Mouse (Mus musculus): ENCODE measurements around the gene Dcun1d3. TPM values are rescaled to one million over a fixed set of nuclear protein-coding genes. Genes with fewer than 3 reads are reported as not detected.

Dcun1d3 gene
- polyA plus RNA-seq, 1 experiment = 7.9 TPM

DNA sequence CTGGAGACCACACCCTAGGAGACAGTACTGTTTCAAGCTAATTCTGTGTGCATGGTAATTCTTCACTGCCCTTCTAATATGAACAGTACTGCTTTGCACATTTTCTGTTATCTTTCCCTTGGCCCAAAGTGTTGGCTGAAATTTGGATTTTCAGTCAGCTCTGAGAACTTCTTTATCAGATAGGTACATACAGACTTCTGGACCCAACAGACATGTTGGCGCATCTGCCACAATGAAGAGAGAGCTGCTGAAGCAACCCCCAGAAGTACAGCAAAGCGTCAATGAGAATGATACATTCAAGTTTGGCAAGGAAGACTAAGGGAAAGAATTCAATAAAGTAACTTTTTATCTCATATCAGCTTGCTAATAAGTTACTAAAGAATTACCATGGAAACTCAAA, 41.7 kb downstream of the Dcun1d3 start:
- Histone ChIP-seq H3K27ac (ENCODE audit: control insufficient read depth, insufficient read depth, low read depth, low read length, poor library complexity) (no peak overlapping the region), H3K4me3 (replicated peaks; ENCODE audit: control insufficient read depth, low read depth, low read length) (no peak overlapping the region), H3K4me1 (ENCODE audit: control insufficient read depth, insufficient read depth, low read length) (no peaks in the 10 kb centered on the region)
- 72% methylated on average over 2 of the region's 2 CpGs for WGBS
- no peak for TF ChIP-seq CTCF (IDR thresholded peaks at IDR 0.05; ENCODE audit: control insufficient read depth, insufficient read depth, low read length)
- no peak for TF ChIP-seq POLR2A (IDR thresholded peaks at IDR 0.05; ENCODE audit: borderline replicate concordance, control insufficient read depth, low read depth, low read length)

GRCm38 (mm10) chr7:119853186-119853585, 42.9 kb downstream of the Dcun1d3 start:
- TF ChIP-seq POLR2A (IDR thresholded peaks at IDR 0.05; ENCODE audit: borderline replicate concordance, control insufficient read depth, low read depth, low read length) = no peak
- TF ChIP-seq CTCF (IDR thresholded peaks at IDR 0.05; ENCODE audit: control insufficient read depth, insufficient read depth, low read length) = no peak
- H3K27ac ChIP-seq (ENCODE audit: control insufficient read depth, insufficient read depth, low read depth, low read length, poor library complexity) = no peak overlapping the region
- no peak overlapping the region for H3K4me3 ChIP-seq (replicated peaks; ENCODE audit: control insufficient read depth, low read depth, low read length)
- no peaks in the 10 kb centered on the region for H3K4me1 ChIP-seq (ENCODE audit: control insufficient read depth, insufficient read depth, low read length)
- 94% methylated on average over 1 of the region's 1 CpGs for WGBS

DNA sequence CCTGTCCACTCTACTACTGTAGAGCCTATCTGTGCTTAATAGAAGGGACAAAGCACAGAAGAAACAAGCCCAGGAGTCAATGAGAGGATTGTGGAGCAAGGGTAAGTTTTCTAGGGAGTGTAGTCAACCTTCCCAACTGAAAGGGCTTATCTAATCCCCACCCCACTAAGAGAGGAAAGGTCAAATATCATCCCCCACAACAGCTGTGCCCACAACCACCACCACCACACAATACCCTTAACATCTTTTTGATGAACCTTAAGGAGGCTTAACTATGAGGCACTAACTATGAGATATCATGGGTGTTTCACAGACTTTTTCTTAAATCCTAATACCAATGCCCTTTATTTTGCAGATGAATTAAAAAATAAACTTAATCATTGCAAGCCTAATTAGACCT, 43.6 kb downstream of the Dcun1d3 start:
- Histone ChIP-seq H3K27ac (ENCODE audit: control insufficient read depth, insufficient read depth, low read depth, low read length, poor library complexity) (no peak overlapping the region), H3K4me1 (ENCODE audit: control insufficient read depth, insufficient read depth, low read length) (no peaks in the 10 kb centered on the region), H3K4me3 (replicated peaks; ENCODE audit: control insufficient read depth, low read depth, low read length) (no peak overlapping the region)
- TF ChIP-seq POLR2A (IDR thresholded peaks at IDR 0.05; ENCODE audit: borderline replicate concordance, control insufficient read depth, low read depth, low read length) (no peak), CTCF (IDR thresholded peaks at IDR 0.05; ENCODE audit: control insufficient read depth, insufficient read depth, low read length) (no peak)

- WGBS = 87% methylated on average over 5 of the region's 5 CpGs
- Histone ChIP-seq H3K4me1 (ENCODE audit: control insufficient read depth, insufficient read depth, low read length) (no peaks in the 10 kb centered on the region), H3K4me3 (replicated peaks; ENCODE audit: control insufficient read depth, low read depth, low read length) (no peak overlapping the region), H3K27ac (ENCODE audit: control insufficient read depth, insufficient read depth, low read depth, low read length, poor library complexity) (no peak overlapping the region)
- TF ChIP-seq CTCF (IDR thresholded peaks at IDR 0.05; ENCODE audit: control insufficient read depth, insufficient read depth, low read length) (no peak), POLR2A (IDR thresholded peaks at IDR 0.05; ENCODE audit: borderline replicate concordance, control insufficient read depth, low read depth, low read length) (no peak)
Measured at GRCm38 (mm10) chr7:119850737-119851136, 45.4 kb downstream of the Dcun1d3 start.

- no peak overlapping the region for H3K27ac ChIP-seq (ENCODE audit: control insufficient read depth, insufficient read depth, low read depth, low read length, poor library complexity)
- H3K4me3 ChIP-seq (replicated peaks; ENCODE audit: control insufficient read depth, low read depth, low read length) = no peak overlapping the region
- TF ChIP-seq POLR2A (IDR thresholded peaks at IDR 0.05; ENCODE audit: borderline replicate concordance, control insufficient read depth, low read depth, low read length) = no peak
- TF ChIP-seq CTCF (IDR thresholded peaks at IDR 0.05; ENCODE audit: control insufficient read depth, insufficient read depth, low read length) = peak; percentile 77
- H3K4me1 ChIP-seq (ENCODE audit: control insufficient read depth, insufficient read depth, low read length) = no peaks in the 10 kb centered on the region
- 24% methylated on average over 1 of the region's 1 CpGs for WGBS
Measured at GRCm38 (mm10) chr7:119849096-119849495, 47.0 kb downstream of the Dcun1d3 start.

DNA sequence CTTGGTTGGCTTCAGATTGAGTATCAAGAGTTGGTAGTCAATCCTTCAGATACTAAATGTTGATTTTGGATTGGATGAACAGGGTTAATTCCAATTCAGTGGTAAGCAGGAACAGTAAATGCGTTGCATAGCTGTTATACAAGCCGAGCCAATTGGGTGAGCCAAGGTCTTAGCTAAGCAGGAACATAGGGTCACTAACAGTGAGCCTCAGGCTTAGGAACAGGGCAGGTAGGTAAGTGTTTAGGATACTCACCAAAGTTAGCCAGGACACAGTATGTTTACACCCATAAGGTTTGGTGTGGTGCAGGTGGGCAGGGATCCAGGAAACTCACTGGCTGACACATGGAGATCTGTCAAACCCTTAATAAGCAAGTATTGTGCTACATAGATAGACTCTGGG, 48.7 kb downstream of the Dcun1d3 start:
- H3K27ac ChIP-seq (ENCODE audit: control insufficient read depth, insufficient read depth, low read depth, low read length, poor library complexity) = no peak overlapping the region
- no peak overlapping the region for H3K4me3 ChIP-seq (replicated peaks; ENCODE audit: control insufficient read depth, low read depth, low read length)
- 88% methylated on average over 2 of the region's 2 CpGs for WGBS
- no peaks in the 10 kb centered on the region for H3K4me1 ChIP-seq (ENCODE audit: control insufficient read depth, insufficient read depth, low read length)
- no peak for TF ChIP-seq POLR2A (IDR thresholded peaks at IDR 0.05; ENCODE audit: borderline replicate concordance, control insufficient read depth, low read depth, low read length)
- no peak for TF ChIP-seq CTCF (IDR thresholded peaks at IDR 0.05; ENCODE audit: control insufficient read depth, insufficient read depth, low read length)

- no peaks in the 10 kb centered on the region for H3K4me1 ChIP-seq (ENCODE audit: control insufficient read depth, insufficient read depth, low read length)
- no peak overlapping the region for H3K27ac ChIP-seq (ENCODE audit: control insufficient read depth, insufficient read depth, low read depth, low read length, poor library complexity)
- no peak overlapping the region for H3K4me3 ChIP-seq (replicated peaks; ENCODE audit: control insufficient read depth, low read depth, low read length)
- 70% methylated on average over 2 of the region's 2 CpGs for WGBS
- TF ChIP-seq POLR2A (IDR thresholded peaks at IDR 0.05; ENCODE audit: borderline replicate concordance, control insufficient read depth, low read depth, low read length) (no peak), CTCF (IDR thresholded peaks at IDR 0.05; ENCODE audit: control insufficient read depth, insufficient read depth, low read length) (no peak)
Measured at GRCm38 (mm10) chr7:119845541-119845940, 50.6 kb downstream of the Dcun1d3 start.

DNA sequence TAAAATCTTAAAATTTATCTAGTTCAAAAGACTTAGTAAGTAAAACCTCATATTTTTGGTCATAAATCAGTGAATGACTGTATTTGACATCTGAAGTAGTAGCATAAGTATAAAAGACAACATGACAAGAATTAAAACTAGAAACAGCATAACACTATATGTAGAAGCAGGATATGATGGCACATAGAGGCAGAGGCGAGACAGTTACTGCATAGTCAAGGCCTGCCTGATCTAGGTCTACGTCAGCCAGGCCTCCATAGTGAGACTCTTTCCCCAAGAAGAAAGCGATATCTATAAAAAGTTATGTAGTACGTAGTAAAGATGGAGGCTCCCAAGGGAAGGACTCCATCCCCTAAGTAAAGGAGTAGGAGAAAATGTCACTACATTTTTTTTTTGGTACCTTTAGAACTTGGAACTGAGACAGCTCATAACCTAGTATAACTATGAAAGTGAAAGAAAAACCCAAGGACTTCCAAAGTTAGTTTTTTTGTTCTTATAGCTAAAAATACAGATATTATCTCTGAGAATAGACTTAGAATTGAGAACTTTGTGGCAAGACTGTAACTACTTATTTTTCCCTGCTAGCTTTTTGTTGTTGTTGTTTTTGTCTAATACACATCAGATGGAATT, 54.2 kb downstream of the Dcun1d3 start:
- 90% methylated on average over 4 of the region's 4 CpGs for WGBS
- TF ChIP-seq POLR2A (IDR thresholded peaks at IDR 0.05; ENCODE audit: borderline replicate concordance, control insufficient read depth, low read depth, low read length) = no peak
- no peak for TF ChIP-seq CTCF (IDR thresholded peaks at IDR 0.05; ENCODE audit: control insufficient read depth, insufficient read depth, low read length)
- Histone ChIP-seq H3K4me3 (replicated peaks; ENCODE audit: control insufficient read depth, low read depth, low read length) (no peak overlapping the region), H3K4me1 (ENCODE audit: control insufficient read depth, insufficient read depth, low read length) (no peaks in the 10 kb centered on the region), H3K27ac (ENCODE audit: control insufficient read depth, insufficient read depth, low read depth, low read length, poor library complexity) (no peak overlapping the region)

All from bone marrow, adult 2 months (tissue).